Mouse (Mus musculus): ENCODE measurements around the gene Dync1i2. TPM values are rescaled to one million over a fixed set of nuclear protein-coding genes. Genes with fewer than 3 reads are reported as not detected.

Dync1i2 gene
- polyA plus RNA-seq (2015; fragmentation: Nextera tagmentation; extraction: Ambion mirVana), result 81.3 and 81.6 TPM in 2 replicates

DNA sequence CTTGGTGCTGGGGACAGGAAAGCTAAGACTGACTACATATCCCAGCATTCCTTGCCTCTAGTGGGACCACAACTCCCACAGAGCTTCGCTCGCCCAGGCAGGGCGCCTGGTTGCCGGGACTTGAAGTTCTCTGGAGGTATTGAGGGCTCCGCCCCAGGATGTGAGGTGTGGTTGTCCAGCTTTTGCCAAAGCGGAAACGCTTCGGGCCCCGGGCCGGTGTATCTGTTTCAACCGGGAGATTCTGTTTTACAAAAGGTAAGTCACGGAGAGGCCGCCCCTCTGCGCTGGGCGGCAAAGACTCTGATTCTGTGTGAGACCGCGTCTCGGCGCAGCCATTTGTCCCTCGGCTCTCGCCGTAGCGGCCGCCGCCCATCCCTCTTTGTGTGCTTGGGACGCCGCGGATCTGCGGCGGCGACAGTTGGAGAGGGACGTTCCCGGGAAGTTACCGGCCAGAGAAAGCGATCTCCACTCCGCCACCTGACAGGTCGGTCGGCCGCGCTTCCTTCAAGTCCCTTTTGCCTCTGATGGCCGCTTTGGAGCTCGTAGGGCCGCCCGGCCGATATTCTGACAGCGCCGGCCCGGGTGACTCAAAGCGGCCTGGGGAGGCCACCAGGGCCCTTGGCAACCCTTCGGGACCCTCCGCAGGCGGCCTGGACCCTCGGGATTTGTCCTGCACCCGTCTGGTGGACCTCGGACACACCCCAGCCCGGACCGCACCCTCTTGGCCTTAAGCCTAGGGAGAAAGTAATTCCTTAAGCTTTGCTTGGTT is at the start of gene Dync1i2:
TSS of gene Dync1i2 (plus strand) at position 116 of the 769 bp plus-strand sequence.
- Histone ChIP-seq H3K27ac (peak within 1 kb of the TSS; percentile 92), H3K9ac (peak within 1 kb of the TSS; percentile 94), H3K4me3 (peak within 1 kb of the TSS; percentile 97), H3K4me1 (peaks cover 6% of the 10 kb centered on the region), H3K27me3 (no peaks in the 10 kb centered on the region), H3K9me3 (no peaks in the 10 kb centered on the region), H3K4me2 (peak within 1 kb of the TSS; percentile 45), H3K36me3 (peaks cover 17% of the 10 kb centered on the region)
- under 1% methylated on average over 57 of the region's 57 CpGs for WGBS
- ATAC-seq (ENCODE audit: insufficient number of reproducible peaks, low FRiP score, low TSS enrichment, low read depth), result peak; percentile 99

DNA sequence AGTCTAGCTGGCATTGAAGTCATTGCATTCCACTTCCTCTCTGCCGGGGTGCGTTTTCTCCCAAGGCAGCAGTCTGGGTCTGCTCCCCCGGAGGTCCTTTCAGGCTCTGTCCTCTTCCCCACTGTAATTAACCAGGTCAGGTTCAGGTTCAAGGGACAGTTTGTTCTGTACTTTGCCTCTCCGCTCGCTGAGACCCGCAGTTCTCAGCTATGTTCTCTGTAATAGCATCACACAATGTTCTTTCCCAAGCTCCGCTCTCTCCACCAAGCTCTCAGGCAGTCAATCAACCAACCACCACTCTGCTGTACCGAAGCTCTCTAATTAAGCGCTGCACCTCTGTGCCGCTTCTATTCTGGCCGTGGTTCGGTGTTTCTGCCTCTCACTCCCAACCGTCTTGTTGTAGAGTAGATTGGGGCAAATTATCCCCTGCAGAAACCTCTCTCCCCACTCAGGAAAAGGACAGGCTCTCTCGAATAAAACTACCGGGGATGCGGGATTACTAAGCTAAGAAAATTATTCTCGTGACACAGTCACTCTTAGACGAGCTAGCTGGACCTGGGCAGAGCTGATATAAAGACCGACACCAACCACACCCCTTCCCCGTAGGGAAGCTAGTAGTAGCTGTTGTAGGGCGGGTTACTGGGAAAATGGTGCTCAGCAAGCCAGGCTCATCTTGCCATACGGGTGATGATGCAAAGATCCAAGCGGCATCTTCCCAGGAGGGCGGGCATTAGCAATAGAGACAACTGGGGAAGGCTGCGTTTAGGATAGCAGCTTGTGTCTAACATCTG is 48.5 kb upstream of the Dync1i2 start:
- Histone ChIP-seq H3K27ac (no peak overlapping the region), H3K36me3 (no peaks in the 10 kb centered on the region), H3K27me3 (no peaks in the 10 kb centered on the region), H3K9me3 (no peaks in the 10 kb centered on the region), H3K9ac (no peak overlapping the region), H3K4me1 (no peaks in the 10 kb centered on the region), H3K4me2 (no peak overlapping the region), H3K4me3 (no peak overlapping the region)
- 73% methylated on average over 25 of the region's 25 CpGs for WGBS
- no peak for ATAC-seq (ENCODE audit: insufficient number of reproducible peaks, low FRiP score, low TSS enrichment, low read depth)

DNA sequence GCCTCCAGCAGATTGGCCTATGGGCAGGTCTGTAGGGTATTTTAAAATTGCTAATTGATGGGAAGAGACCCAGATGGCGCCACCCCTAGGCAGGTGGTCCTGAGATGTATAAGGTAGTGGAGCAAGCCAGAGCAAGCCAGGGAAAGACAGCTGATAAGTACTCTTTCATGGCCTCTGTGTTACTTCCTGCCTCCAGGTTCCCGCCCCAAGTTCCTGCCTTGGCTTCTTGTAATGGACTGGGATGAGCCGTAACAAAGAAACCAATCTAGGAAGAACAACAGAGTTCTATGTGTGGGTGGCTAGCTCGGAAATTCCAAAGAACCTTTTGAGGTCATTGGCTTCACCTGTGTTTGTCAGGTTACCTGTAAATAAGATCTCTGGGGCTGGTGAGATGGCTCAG is 44.3 kb upstream of the Dync1i2 start:
- Histone ChIP-seq H3K4me1 (no peaks in the 10 kb centered on the region), H3K9ac (no peak overlapping the region), H3K27ac (no peak overlapping the region), H3K27me3 (no peaks in the 10 kb centered on the region), H3K4me3 (no peak overlapping the region), H3K9me3 (no peaks in the 10 kb centered on the region), H3K36me3 (no peaks in the 10 kb centered on the region), H3K4me2 (no peak overlapping the region)
- no peak for ATAC-seq (ENCODE audit: insufficient number of reproducible peaks, low FRiP score, low TSS enrichment, low read depth)
- WGBS, result 79% methylated on average over 4 of the region's 4 CpGs

DNA sequence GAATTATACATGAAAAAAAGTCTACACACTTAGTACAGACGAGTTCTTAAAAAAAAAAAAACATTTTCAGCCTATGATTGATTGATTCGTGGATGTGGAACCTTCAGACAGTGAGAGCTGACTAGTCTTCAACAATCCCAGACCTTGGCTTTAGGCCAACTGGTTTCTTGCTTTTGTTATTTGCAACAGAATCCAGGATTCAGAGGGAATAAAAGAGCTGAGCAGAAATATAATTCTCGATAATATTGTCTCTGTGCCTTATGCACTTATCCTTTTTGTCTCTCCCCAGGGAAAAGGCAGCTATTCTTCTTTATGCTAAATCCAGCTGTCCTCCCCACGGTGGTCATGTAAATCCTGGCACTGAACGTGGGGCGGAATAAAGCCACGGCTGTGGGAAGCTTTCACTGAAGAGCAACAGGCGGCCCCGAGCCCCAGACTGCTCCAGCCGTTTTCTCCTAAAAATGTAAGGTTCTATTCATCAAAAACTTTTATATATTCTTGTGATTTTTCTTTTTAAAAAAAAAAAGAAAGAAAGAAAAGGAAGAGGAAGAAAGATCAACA is 43.0 kb upstream of the Dync1i2 start:
- H3K9me3 ChIP-seq, result no peaks in the 10 kb centered on the region
- H3K27ac ChIP-seq, result no peak overlapping the region
- WGBS, result 50% methylated on average over 10 of the region's 10 CpGs
- no peaks in the 10 kb centered on the region for H3K27me3 ChIP-seq
- H3K9ac ChIP-seq, result no peak overlapping the region
- no peak overlapping the region for H3K4me2 ChIP-seq
- ATAC-seq (ENCODE audit: insufficient number of reproducible peaks, low FRiP score, low TSS enrichment, low read depth), result no peak
- no peaks in the 10 kb centered on the region for H3K4me1 ChIP-seq
- H3K36me3 ChIP-seq, result no peaks in the 10 kb centered on the region
- H3K4me3 ChIP-seq, result no peak overlapping the region

DNA sequence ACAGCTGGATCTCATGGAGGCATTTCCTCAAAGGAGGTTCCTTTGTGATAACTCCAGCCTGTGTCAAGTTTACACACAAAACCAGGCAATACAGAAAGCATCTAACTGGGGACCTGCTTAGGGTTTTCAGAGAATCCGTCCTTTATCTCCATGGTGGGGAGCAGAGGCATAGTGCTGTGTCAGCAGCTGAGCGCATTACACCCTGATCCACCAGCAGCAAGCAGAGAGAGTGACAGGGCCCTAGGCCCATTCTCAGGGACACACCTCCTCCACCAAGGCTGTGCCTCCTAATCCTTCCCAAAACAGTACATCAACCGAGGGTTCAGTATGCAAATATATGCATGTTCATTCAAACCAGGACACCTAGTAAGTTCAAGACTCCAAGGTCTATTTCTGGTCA is 38.5 kb upstream of the Dync1i2 start:
- Histone ChIP-seq H3K4me3 (no peak overlapping the region), H3K4me2 (no peak overlapping the region), H3K27me3 (no peaks in the 10 kb centered on the region), H3K27ac (no peak overlapping the region), H3K4me1 (no peaks in the 10 kb centered on the region), H3K9ac (no peak overlapping the region), H3K9me3 (no peaks in the 10 kb centered on the region), H3K36me3 (no peaks in the 10 kb centered on the region)
- ATAC-seq (ENCODE audit: insufficient number of reproducible peaks, low FRiP score, low TSS enrichment, low read depth), result no peak
- WGBS, result 73% methylated on average over 3 of the region's 3 CpGs

DNA sequence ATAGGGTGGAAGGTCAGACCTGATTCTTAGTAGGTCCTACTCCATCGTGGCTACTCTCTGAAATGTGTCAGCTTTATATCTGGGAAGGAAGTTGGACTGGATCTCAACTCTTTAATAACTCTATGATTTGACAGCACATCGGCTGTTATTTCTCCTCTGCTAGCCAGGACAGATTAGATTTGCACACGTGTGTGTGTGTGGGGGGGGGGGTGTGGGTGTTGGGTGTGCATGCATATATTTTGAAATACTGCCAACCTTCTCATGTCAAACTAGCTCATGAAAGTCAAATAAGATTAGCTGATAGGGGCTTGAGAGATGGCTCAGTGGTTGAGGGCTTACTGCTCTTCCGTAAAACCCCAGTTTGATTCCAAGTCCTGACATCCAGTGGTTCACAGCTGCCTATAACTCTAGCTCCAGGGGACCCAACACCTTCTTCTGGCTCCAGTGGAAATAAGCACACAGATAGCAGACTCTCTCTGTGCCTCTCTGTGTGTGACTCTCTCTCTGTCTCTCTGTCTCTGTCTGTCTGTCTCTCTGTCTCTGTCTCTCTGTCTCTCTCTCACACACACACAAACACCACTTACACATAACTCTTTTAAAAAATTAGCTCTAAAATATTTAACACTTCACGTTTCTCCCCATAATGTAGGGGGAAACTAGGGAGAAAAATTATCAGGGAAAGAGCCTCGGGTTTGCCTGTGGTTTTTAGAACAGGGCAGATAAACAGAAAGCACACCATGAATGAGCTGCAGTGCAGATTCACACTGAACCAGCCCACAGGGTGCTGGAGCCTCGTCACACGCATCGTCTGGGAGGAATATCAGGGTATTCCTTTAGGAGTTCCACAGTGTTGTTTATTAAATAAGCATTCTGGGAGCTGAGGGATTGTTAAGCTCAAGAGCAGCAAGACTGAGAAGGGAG is 34.9 kb upstream of the Dync1i2 start:
- 0 out of 2 replicates have a peak, but pooled peaks cover 4% of the 10 kb centered on the region for H3K4me1 ChIP-seq
- 54% methylated on average over 9 of the region's 9 CpGs for WGBS
- no peak overlapping the region for H3K9ac ChIP-seq
- no peak overlapping the region for H3K4me2 ChIP-seq
- H3K4me3 ChIP-seq, result no peak overlapping the region
- no peaks in the 10 kb centered on the region for H3K36me3 ChIP-seq
- no peak for ATAC-seq (ENCODE audit: insufficient number of reproducible peaks, low FRiP score, low TSS enrichment, low read depth)
- H3K27me3 ChIP-seq, result no peaks in the 10 kb centered on the region
- no peaks in the 10 kb centered on the region for H3K9me3 ChIP-seq
- H3K27ac ChIP-seq, result no peak overlapping the region

DNA sequence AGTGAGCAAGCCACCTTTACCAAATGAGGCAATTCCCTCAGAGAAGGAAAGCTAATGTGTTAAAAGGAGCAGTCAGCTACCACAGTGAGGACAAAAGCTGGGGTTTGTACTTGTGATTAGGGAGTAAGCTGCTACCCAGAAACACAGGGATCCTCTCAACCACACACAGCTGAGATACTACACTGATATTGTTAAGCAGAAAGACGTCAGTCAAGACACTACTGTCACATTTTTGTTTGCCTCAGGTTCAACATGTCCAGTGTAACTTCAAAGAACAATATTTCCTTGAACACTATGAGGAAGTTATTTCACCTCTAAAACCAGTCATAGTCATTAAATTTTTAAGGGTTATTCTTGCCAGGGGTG is 34.3 kb upstream of the Dync1i2 start:
- Histone ChIP-seq H3K27me3 (no peaks in the 10 kb centered on the region), H3K4me1 (0 out of 2 replicates have a peak, but pooled peaks cover 4% of the 10 kb centered on the region), H3K9ac (no peak overlapping the region), H3K4me3 (no peak overlapping the region), H3K4me2 (no peak overlapping the region), H3K27ac (no peak overlapping the region), H3K36me3 (no peaks in the 10 kb centered on the region), H3K9me3 (no peaks in the 10 kb centered on the region)
- ATAC-seq (ENCODE audit: insufficient number of reproducible peaks, low FRiP score, low TSS enrichment, low read depth), result no peak
- 71% methylated on average over 1 of the region's 1 CpGs for WGBS

DNA sequence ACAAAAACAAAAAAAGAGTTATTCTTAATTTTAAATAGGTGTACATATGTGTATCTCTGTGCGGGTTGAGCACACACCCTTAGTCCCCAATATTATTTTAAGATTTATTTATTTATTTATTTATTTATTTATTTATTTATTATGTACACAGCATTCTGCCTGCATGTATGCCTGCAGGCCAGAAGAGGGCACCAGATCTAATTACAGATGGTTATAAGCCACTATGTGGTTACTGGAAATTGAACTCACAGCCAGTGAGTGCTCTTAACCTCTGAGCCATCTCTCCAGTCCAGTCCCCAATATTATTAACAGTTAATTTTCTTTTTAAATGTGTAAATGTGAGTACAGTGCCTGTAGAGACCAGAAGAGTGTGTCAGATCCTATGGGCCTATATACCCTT is 33.7 kb upstream of the Dync1i2 start:
- no peak overlapping the region for H3K27ac ChIP-seq
- WGBS, result 97% methylated on average over 1 of the region's 1 CpGs
- H3K9ac ChIP-seq, result no peak overlapping the region
- H3K4me2 ChIP-seq, result no peak overlapping the region
- H3K4me1 ChIP-seq, result 0 out of 2 replicates have a peak, but pooled peaks cover 4% of the 10 kb centered on the region
- H3K36me3 ChIP-seq, result no peaks in the 10 kb centered on the region
- no peaks in the 10 kb centered on the region for H3K9me3 ChIP-seq
- no peak for ATAC-seq (ENCODE audit: insufficient number of reproducible peaks, low FRiP score, low TSS enrichment, low read depth)
- H3K27me3 ChIP-seq, result no peaks in the 10 kb centered on the region
- H3K4me3 ChIP-seq, result no peak overlapping the region

DNA sequence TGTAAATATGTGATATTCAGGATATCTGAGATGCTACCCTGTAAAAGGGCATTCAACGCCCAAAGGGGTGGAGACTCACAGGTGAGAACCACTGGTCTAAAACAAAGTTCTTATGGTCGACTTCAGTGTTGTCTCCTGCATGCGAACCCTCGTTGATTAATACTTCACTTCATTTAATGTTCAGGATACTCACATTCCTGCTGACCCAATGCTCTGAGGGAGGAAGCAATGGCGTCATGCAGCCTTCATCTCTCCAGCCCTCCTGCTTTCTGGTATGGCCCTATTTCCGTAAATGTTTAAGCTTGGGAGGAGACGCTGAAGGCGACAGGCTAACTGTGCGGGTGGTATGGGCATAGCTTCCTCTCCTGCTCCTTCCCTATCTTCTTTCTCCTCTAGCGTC is 31.8 kb upstream of the Dync1i2 start:
- Histone ChIP-seq H3K4me2 (no peak overlapping the region), H3K9me3 (no peaks in the 10 kb centered on the region), H3K4me3 (no peak overlapping the region), H3K27ac (no peak overlapping the region), H3K27me3 (no peaks in the 10 kb centered on the region), H3K36me3 (no peaks in the 10 kb centered on the region), H3K9ac (no peak overlapping the region), H3K4me1 (0 out of 2 replicates have a peak, but pooled peaks cover 4% of the 10 kb centered on the region)
- no peak for ATAC-seq (ENCODE audit: insufficient number of reproducible peaks, low FRiP score, low TSS enrichment, low read depth)
- WGBS, result 83% methylated on average over 10 of the region's 10 CpGs

DNA sequence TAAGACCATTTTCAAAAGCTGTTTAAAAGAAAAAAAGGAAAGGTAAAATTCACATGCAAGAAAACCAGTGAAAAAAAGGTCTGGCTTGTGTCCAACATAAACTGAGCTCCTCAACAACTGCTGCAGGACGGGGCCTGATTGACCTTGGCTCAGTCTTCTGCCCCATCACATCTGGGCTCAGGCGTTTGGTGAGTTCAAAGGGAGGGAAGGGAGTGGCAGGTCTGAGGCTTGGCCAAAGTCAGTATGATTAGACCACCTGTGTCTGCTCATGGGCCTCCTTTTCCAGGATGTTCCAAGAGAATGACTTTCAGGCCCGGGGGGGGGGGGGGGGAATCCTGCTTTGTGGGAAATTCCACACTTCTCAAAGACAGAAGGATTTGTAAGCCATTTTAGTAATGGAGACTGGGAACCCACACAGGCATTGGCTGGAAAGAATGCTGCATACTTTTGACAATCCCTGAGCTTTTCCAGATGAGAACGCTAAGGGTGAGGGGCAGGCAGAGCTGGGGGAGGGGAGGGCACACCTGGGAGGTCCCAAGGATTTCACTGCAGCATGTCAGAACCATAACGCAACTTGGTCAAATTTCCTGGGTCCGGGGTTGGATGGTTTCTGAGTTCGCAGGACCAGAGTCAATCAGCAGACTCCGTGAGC is 30.8 kb upstream of the Dync1i2 start:
- no peaks in the 10 kb centered on the region for H3K27me3 ChIP-seq
- peak overlapping the region; percentile 6; the same call in 1 of the 2 replicates for H3K4me2 ChIP-seq
- 0 out of 2 replicates have a peak, but pooled peaks cover 4% of the 10 kb centered on the region for H3K4me1 ChIP-seq
- H3K9me3 ChIP-seq, result no peaks in the 10 kb centered on the region
- H3K36me3 ChIP-seq, result no peaks in the 10 kb centered on the region
- ATAC-seq (ENCODE audit: insufficient number of reproducible peaks, low FRiP score, low TSS enrichment, low read depth), result no peak
- H3K9ac ChIP-seq, result no peak overlapping the region
- H3K27ac ChIP-seq, result no peak overlapping the region
- no peak overlapping the region for H3K4me3 ChIP-seq
- WGBS, result 27% methylated on average over 8 of the region's 8 CpGs

DNA sequence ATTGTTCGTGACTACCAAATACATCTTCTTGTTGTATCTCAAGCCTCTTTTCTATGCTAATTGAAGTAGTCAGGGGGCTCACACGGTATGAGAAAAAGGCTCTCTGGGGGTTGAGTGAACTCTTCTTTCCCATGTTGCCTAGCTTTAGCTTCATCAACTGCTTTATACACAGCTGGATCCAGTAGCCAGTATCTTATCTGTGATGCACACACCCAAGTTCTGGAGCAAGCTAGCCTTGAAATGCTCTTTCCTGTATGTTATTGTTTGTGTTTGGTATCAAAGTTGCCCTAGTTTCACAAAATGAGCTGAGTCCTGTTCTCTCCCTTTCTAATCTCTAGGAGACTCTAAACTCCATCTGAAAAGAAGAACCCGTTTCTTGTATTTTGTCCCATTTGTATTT is 23.6 kb upstream of the Dync1i2 start:
- 63% methylated on average over 3 of the region's 3 CpGs for WGBS
- Histone ChIP-seq H3K4me2 (no peak overlapping the region), H3K4me3 (no peak overlapping the region), H3K4me1 (peaks cover 10% of the 10 kb centered on the region), H3K9me3 (no peaks in the 10 kb centered on the region), H3K9ac (no peak overlapping the region), H3K36me3 (no peaks in the 10 kb centered on the region), H3K27ac (no peak overlapping the region), H3K27me3 (0 out of 2 replicates have a peak, but pooled peaks cover 2% of the 10 kb centered on the region)
- ATAC-seq (ENCODE audit: insufficient number of reproducible peaks, low FRiP score, low TSS enrichment, low read depth), result no peak

Measured in limb, embryonic 15.5 days (tissue).